Mouse (Mus musculus): Measurements from ENCODE around the gene Olfr223.

- no peak for TF ChIP-seq CTCF (IDR thresholded peaks at IDR 0.05; ENCODE audit: low read depth, low read length)
- TF ChIP-seq POLR2A (IDR thresholded peaks at IDR 0.05; ENCODE audit: insufficient read depth, low read length), result no peak
These were observed 43.8 kb upstream of the Olfr223 start for GRCm38 (mm10) chr11:59636695-59637414.
